Mouse (Mus musculus) lung, embryonic 14.5 days (tissue): ENCODE measurements around the gene Sema5a. TPM values are rescaled to one million over a fixed set of nuclear protein-coding genes. Genes with fewer than 3 reads are reported as not detected.

Source experiments
- ATAC-seq: fragments of 200-750 bp; cut with Nextera tagmentation; 2 replicates; pipeline ENCODE4 v1.8.0; 2017; ENCODE audit warnings: mild to moderate bottlenecking, moderate TSS enrichment, moderate library complexity; ENCODE audit not compliant: insufficient read depth
- DNase-seq: peaks from one replicate; pipeline ENCODE4 v3.0.0-alpha.2; 2015
- H3K27ac ChIP-seq: fragments of 300-500 bp; sonication (generic); 2 replicates; pipeline ENCODE4 v1.5.1; 2014; ENCODE audit warnings: low read depth, mild to moderate bottlenecking, moderate library complexity
- H3K27me3 ChIP-seq: fragments of 300-500 bp; sonication (generic); 2 replicates; pipeline ENCODE4 v1.6.1; 2014; ENCODE audit warnings: low read length, control low read depth; ENCODE audit not compliant: insufficient read depth
- H3K36me3 ChIP-seq: fragments of 300-500 bp; sonication (generic); 2 replicates; pipeline ENCODE4 v1.6.1; 2014; ENCODE audit warnings: control low read depth; ENCODE audit not compliant: insufficient read depth
- H3K4me1 ChIP-seq: fragments of 300-500 bp; sonication (generic); 2 replicates; pipeline ENCODE4 v1.6.1; 2014; ENCODE audit warnings: antibody characterized with exemption, control low read depth; ENCODE audit not compliant: insufficient read depth
- H3K4me2 ChIP-seq: fragments of 300-500 bp; sonication (generic); 2 replicates; pipeline ENCODE4 v1.6.1; 2014; ENCODE audit warnings: mild to moderate bottlenecking
- H3K4me3 ChIP-seq: fragments of 300-500 bp; sonication (generic); 2 replicates; pipeline ENCODE4 v1.5.1; 2014; ENCODE audit warnings: low read depth, low read length
- H3K9ac ChIP-seq: fragments of 300-500 bp; sonication (generic); 2 replicates; pipeline ENCODE4 v1.6.1; 2014
- H3K9me3 ChIP-seq: fragments of 300-500 bp; sonication (generic); 2 replicates; pipeline ENCODE4 v1.6.1; 2016; ENCODE audit warnings: low read depth, low read length, control low read depth
- CTCF ChIP-seq: IDR thresholded peaks from 2 replicates; pipeline ENCODE4 v1.5.1; 2016; ENCODE audit warnings: antibody characterized with exemption, low read depth
- WGBS: fragments of 180-500 bp; shearing (Covaris S2); extraction: QIAGEN DNeasy Blood & Tissue Kit; methylation state at CpG from one replicate; pipeline ENCODE4 v1.1.7; 2014; 5-methylcytosine and 5-hydroxymethylcytosine counted together
- polyA plus RNA-seq: library from polyadenylated mRNA; unstranded; fragments of >200 nt; fragmentation: Nextera tagmentation; extraction: Ambion mirVana; gene quantifications from 2 replicates; pipeline ENCODE4 v1.2.1, GENCODE M21; 2014

Gene Sema5a
- polyA plus RNA-seq, 1 experiment from 2014 or later, result 17.9 TPM

GRCm38 (mm10) chr15:32353513-32353912 lies 108.9 kb downstream of the Sema5a start:
- H3K4me2 ChIP-seq, result no peak overlapping the region
- ATAC-seq (peak; percentile 58; the same call in 1 of the 2 replicates), DNase-seq (peak; percentile 68)
- H3K36me3 ChIP-seq, result no peaks in the 10 kb centered on the region
- 46% methylated on average over 5 of the region's 5 CpGs for WGBS
- H3K9me3 ChIP-seq, result no peaks in the 10 kb centered on the region
- no peak for TF ChIP-seq CTCF
- 0 out of 2 replicates have a peak, but pooled peaks cover 4% of the 10 kb centered on the region for H3K4me1 ChIP-seq
- no peaks in the 10 kb centered on the region for H3K27me3 ChIP-seq
- no peak overlapping the region for H3K9ac ChIP-seq
- no peak overlapping the region for H3K27ac ChIP-seq
- H3K4me3 ChIP-seq, result no peak overlapping the region

- no peaks in the 10 kb centered on the region for H3K9me3 ChIP-seq
- H3K4me3 ChIP-seq, result no peak overlapping the region
- H3K27ac ChIP-seq, result no peak overlapping the region
- H3K27me3 ChIP-seq, result no peaks in the 10 kb centered on the region
- ATAC-seq (no peak), DNase-seq (no peak)
- no peak for TF ChIP-seq CTCF
- no peak overlapping the region for H3K4me2 ChIP-seq
- 68% methylated on average over 5 of the region's 5 CpGs for WGBS
- H3K4me1 ChIP-seq, result 0 out of 2 replicates have a peak, but pooled peaks cover 4% of the 10 kb centered on the region
- H3K36me3 ChIP-seq, result no peaks in the 10 kb centered on the region
- H3K9ac ChIP-seq, result no peak overlapping the region
These were observed 112.2 kb downstream of the Sema5a start for GRCm38 (mm10) chr15:32356805-32357204.

- no peaks in the 10 kb centered on the region for H3K9me3 ChIP-seq
- no peaks in the 10 kb centered on the region for H3K4me1 ChIP-seq
- TF ChIP-seq CTCF, result no peak
- DNase-seq, result no peak
- no peak overlapping the region for H3K4me2 ChIP-seq
- 71% methylated on average over 4 of the region's 4 CpGs for WGBS
- no peaks in the 10 kb centered on the region for H3K27me3 ChIP-seq
- no peak overlapping the region for H3K4me3 ChIP-seq
- H3K27ac ChIP-seq, result no peak overlapping the region
- H3K9ac ChIP-seq, result no peak overlapping the region
- H3K36me3 ChIP-seq, result no peaks in the 10 kb centered on the region
- ATAC-seq, result no peak
These were observed 123.2 kb downstream of the Sema5a start for GRCm38 (mm10) chr15:32367841-32368240.

DNA sequence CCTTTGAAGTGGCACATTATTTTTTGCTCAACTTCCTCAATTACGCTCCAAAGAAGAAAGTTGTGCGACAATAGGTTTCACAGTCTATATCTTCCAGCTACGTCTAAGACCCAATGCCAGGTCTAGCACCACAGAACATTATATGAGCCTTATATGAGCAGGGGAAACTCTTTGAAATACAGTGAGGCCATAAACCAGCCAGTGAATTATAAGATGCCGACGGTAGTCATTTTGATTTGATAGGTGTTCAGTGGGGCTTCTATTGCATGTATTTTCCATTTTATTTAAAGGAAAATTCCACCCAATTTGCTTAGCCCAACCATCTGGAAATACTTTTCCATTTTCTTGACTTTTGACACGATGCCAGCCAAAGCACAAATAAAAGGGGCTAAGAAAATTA lies 126.3 kb downstream of the Sema5a start:
- Histone ChIP-seq H3K9ac (no peak overlapping the region), H3K4me1 (no peaks in the 10 kb centered on the region), H3K4me2 (no peak overlapping the region), H3K9me3 (no peaks in the 10 kb centered on the region), H3K27me3 (no peaks in the 10 kb centered on the region), H3K27ac (no peak overlapping the region), H3K36me3 (no peaks in the 10 kb centered on the region), H3K4me3 (no peak overlapping the region)
- WGBS, result 90% methylated on average over 6 of the region's 6 CpGs
- no peak for TF ChIP-seq CTCF
- DNase-seq (no peak), ATAC-seq (no peak)

DNA sequence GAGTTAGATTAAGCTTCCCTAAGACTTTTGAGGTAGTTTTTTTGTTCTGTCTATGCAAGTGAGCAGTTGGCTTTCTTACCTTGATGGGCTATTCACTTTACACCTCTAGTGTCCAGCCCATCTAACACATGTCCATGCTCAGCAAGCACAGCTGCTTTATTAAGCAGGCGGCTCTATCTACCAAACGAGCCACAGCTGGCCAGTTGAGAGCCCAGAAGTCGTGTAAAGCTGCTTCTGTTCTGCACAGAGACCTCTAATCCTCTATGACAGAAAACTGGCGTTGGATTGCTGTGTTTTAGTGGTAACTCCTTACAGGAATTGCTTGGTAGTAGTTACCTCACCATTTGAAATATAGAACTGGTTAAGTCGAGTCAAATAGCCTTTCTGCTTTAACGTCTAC lies 126.8 kb downstream of the Sema5a start:
- no peak overlapping the region for H3K4me3 ChIP-seq
- H3K36me3 ChIP-seq, result no peaks in the 10 kb centered on the region
- H3K27me3 ChIP-seq, result no peaks in the 10 kb centered on the region
- WGBS, result 56% methylated on average over 6 of the region's 6 CpGs
- H3K9me3 ChIP-seq, result no peaks in the 10 kb centered on the region
- no peak overlapping the region for H3K4me2 ChIP-seq
- TF ChIP-seq CTCF, result no peak
- no peak overlapping the region for H3K27ac ChIP-seq
- H3K9ac ChIP-seq, result no peak overlapping the region
- ATAC-seq, result no peak
- no peaks in the 10 kb centered on the region for H3K4me1 ChIP-seq
- no peak for DNase-seq

DNA sequence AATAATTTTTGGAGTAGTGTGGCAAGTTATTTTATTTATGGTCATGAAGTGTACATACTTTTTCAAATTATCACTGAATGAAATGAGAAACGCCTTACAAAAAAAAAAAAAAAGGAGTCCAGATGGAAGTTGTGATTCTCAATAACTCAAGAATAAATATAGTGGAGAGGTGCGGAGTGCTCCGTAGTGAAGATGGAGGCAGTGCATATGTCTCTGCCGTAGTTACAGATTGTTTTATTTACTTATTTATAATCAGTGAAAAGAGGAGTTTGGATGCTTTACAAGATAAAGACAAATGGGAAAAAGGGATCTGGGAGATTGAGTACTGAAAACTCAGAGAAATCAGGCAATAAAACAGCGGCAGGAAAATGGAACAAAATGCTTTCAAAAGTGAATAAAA lies 131.7 kb downstream of the Sema5a start:
- H3K4me3 ChIP-seq, result no peak overlapping the region
- no peaks in the 10 kb centered on the region for H3K4me1 ChIP-seq
- H3K9me3 ChIP-seq, result no peaks in the 10 kb centered on the region
- H3K27ac ChIP-seq, result no peak overlapping the region
- H3K4me2 ChIP-seq, result no peak overlapping the region
- no peak for ATAC-seq
- WGBS, result 65% methylated on average over 5 of the region's 5 CpGs
- no peak overlapping the region for H3K9ac ChIP-seq
- no peak for DNase-seq
- H3K27me3 ChIP-seq, result no peaks in the 10 kb centered on the region
- no peaks in the 10 kb centered on the region for H3K36me3 ChIP-seq
- TF ChIP-seq CTCF, result no peak

DNA sequence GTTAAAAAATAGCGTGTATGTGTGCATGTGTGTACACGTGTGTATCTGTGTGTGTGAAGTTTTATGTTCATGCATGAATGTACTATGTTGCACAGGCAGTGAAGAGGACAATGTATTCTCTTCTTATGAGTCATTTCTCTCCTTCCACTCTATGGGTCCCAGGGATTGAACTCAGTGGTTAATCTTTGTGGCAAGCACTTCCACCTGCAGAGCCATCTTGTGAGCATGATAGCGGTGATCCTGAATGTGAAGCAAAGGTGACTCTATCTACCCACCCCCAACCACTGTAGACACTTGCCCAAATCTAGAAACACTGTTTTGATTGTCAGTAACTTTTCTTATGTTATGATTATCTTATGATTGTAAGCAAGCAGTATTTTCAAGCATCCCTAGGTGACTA lies 133.2 kb downstream of the Sema5a start:
- H3K9me3 ChIP-seq, result no peaks in the 10 kb centered on the region
- H3K27me3 ChIP-seq, result no peaks in the 10 kb centered on the region
- DNase-seq (no peak), ATAC-seq (no peak)
- no peaks in the 10 kb centered on the region for H3K4me1 ChIP-seq
- H3K36me3 ChIP-seq, result no peaks in the 10 kb centered on the region
- no peak overlapping the region for H3K4me3 ChIP-seq
- no peak overlapping the region for H3K27ac ChIP-seq
- TF ChIP-seq CTCF, result no peak
- H3K4me2 ChIP-seq, result no peak overlapping the region
- WGBS, result 87% methylated on average over 3 of the region's 3 CpGs
- no peak overlapping the region for H3K9ac ChIP-seq

GRCm38 (mm10) chr15:32380311-32380710 lies 135.7 kb downstream of the Sema5a start:
- Histone ChIP-seq H3K4me1 (no peaks in the 10 kb centered on the region), H3K27ac (no peak overlapping the region), H3K9me3 (no peaks in the 10 kb centered on the region), H3K4me2 (no peak overlapping the region), H3K36me3 (no peaks in the 10 kb centered on the region), H3K27me3 (no peaks in the 10 kb centered on the region), H3K4me3 (no peak overlapping the region), H3K9ac (no peak overlapping the region)
- DNase-seq, result no peak
- WGBS, result 75% methylated on average over 3 of the region's 3 CpGs
- TF ChIP-seq CTCF, result no peak
- no peak for ATAC-seq
